Comparison of ENCODE assay signal across 29 mouse cellular contexts in the genomic region with DNA sequence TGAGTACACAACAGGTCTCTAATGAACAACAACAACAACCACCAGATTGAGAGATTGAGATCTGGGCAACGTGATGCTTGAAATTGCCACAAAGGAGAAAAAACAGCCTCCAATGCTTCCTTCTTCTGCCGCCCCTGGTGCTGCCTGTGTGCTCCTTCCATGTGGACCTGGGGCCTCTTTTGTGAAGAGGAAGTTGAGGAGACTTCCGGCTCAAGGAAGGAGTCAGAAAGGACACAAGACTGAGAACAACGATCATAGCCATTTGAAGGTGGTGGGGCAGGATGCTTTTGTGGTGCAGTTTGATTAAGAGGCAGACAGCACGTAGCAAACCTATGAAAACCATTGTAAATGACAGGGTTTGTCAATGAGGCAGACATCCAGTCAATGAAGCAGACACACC. TPM values are rescaled to one million over a fixed set of nuclear protein-coding genes. Genes with fewer than 3 reads are reported as not detected.
DNase-seq lines count a peak whose midpoint lies in the region; ATAC-seq and TF ChIP-seq lines count a peak whose summit lies in the region.
"Had no signal": no experiment of that assay in that cellular context is flagged by ENCODE, and none has a peak within 500 bp of the region (broad histone marks: within the 10 kb centered on the region; RNA-seq: fewer than 3 reads in every experiment).

No protein-coding gene starts in this region.

- H3K4me2 ChIP-seq in midbrain, postnatal 0 days (ENCODE audit: low read depth, low read length, poor library complexity, severe bottlenecking) = no peak overlapping the region
- H3K4me2 ChIP-seq: forebrain, embryonic 13.5 days; heart, embryonic 11.5 days; hindbrain, embryonic 15.5 days; liver, embryonic 12.5 days; midbrain, embryonic 13.5 days; neural tube, embryonic 13.5 days had no signal

- no peaks in the 10 kb centered on the region for H3K9me3 ChIP-seq in midbrain, postnatal 0 days (ENCODE audit: low read length)
- H3K9me3 ChIP-seq: forebrain, embryonic 13.5 days; hindbrain, embryonic 10.5 days; hindbrain, embryonic 15.5 days; liver, embryonic 12.5 days; neural tube, embryonic 13.5 days had no signal

- ATAC-seq in common myeloid progenitor, adult 5-6 weeks (replicated peaks; ENCODE audit: low read depth, poor library complexity, severe bottlenecking) = peak; percentile 23; the same call in 1 of the 2 replicates
- peak; percentile 66 for ATAC-seq in megakaryocyte, adult 5-6 weeks (ENCODE audit: poor library complexity, severe bottlenecking)
- no peak for ATAC-seq in midbrain, postnatal 0 days (ENCODE audit: low FRiP score)
- ATAC-seq: forebrain, embryonic 13.5 days; intestine, embryonic 16.5 days; liver, embryonic 12.5 days; liver, postnatal 0 days; midbrain, embryonic 13.5 days had no signal

- no peak for TF ChIP-seq POLR2A in thymus, adult 2 months (IDR thresholded peaks at IDR 0.05; ENCODE audit: control insufficient read depth, extremely low read depth, insufficient read depth, low read length, poor library complexity)

- H3K9ac ChIP-seq in midbrain, postnatal 0 days (replicated peaks; ENCODE audit: low read length, poor library complexity, severe bottlenecking) = no peak overlapping the region
- H3K9ac ChIP-seq: forebrain, embryonic 13.5 days; hindbrain, embryonic 15.5 days; liver, embryonic 12.5 days; liver, postnatal 0 days; midbrain, embryonic 13.5 days; neural tube, embryonic 13.5 days had no signal

- no peak overlapping the region for H3K4me3 ChIP-seq in thymus, adult 2 months (ENCODE audit: control insufficient read depth, insufficient read depth, low read length)
- no peak overlapping the region for H3K4me3 ChIP-seq in midbrain, postnatal 0 days (ENCODE audit: low read depth, low read length)
- H3K4me3 ChIP-seq: forebrain, embryonic 13.5 days; hindbrain, embryonic 10.5 days; hindbrain, embryonic 15.5 days; liver, embryonic 12.5 days; midbrain, embryonic 13.5 days; myocyte; neural tube, embryonic 13.5 days had no signal

- no peak for TF ChIP-seq CTCF in thymus, adult 2 months (IDR thresholded peaks at IDR 0.05; ENCODE audit: borderline replicate concordance, control insufficient read depth, extremely low read depth, insufficient read depth, low read length, poor library complexity)
- no peak for TF ChIP-seq CTCF in midbrain, postnatal 0 days (IDR thresholded peaks at IDR 0.05)

- DNase-seq in thymus, postnatal 4 days = peak; percentile 10
- no peak for DNase-seq in thymus, adult 2 months
- DNase-seq in gastrocnemius, postnatal 25 days = no peak
- no peak for DNase-seq in MN1 (ENCODE audit: low spot score)
- no peak for DNase-seq in midbrain, postnatal 0 days (ENCODE audit: low spot score)
- DNase-seq: adrenal gland, postnatal 36 days; cerebellum, adult 2 months; cerebellum, postnatal 25 days; gastrocnemius, postnatal 14 days; heart, adult 18-20 months; kidney, adult 8-10 months; kidney, postnatal 4 days; layer of hippocampus, postnatal 36 days; left cerebral cortex, postnatal 4 days; liver, postnatal 0 days; lung, postnatal 36 days had no signal

- 24% methylated on average over 5 of the region's 5 CpGs for WGBS in thymus, adult 2 months
- 90% methylated on average over 5 of the region's 5 CpGs for WGBS in midbrain, postnatal 0 days

- H3K4me1 ChIP-seq in thymus, adult 2 months (replicated peaks; ENCODE audit: control insufficient read depth, insufficient read depth, low read length) = peaks cover 5% of the 10 kb centered on the region; the same call in 1 of the 2 replicates
- no peaks in the 10 kb centered on the region for H3K4me1 ChIP-seq in midbrain, postnatal 0 days (ENCODE audit: insufficient read depth, low read length)
- H3K4me1 ChIP-seq: forebrain, embryonic 13.5 days; hindbrain, embryonic 10.5 days; hindbrain, embryonic 15.5 days; midbrain, embryonic 13.5 days; neural tube, embryonic 13.5 days had no signal

- no peak overlapping the region for H3K27ac ChIP-seq in thymus, adult 2 months (ENCODE audit: control insufficient read depth, insufficient read depth, low read length)
- no peak overlapping the region for H3K27ac ChIP-seq in midbrain, postnatal 0 days (ENCODE audit: low read depth, low read length)
- H3K27ac ChIP-seq: forebrain, embryonic 13.5 days; hindbrain, embryonic 10.5 days; hindbrain, embryonic 15.5 days; kidney, postnatal 0 days; liver, embryonic 12.5 days; midbrain, embryonic 13.5 days; neural tube, embryonic 13.5 days had no signal

- no peaks in the 10 kb centered on the region for H3K27me3 ChIP-seq in thymus, adult 2 months (ENCODE audit: control insufficient read depth, insufficient read depth, low read length)
- no peaks in the 10 kb centered on the region for H3K27me3 ChIP-seq in midbrain, postnatal 0 days (ENCODE audit: insufficient read depth, low read length)
- H3K27me3 ChIP-seq: CH12.LX; forebrain, embryonic 13.5 days; hindbrain, embryonic 15.5 days; liver, embryonic 12.5 days; midbrain, embryonic 13.5 days; neural tube, embryonic 13.5 days had no signal

- no peaks in the 10 kb centered on the region for H3K36me3 ChIP-seq in thymus, adult 2 months (ENCODE audit: control insufficient read depth, insufficient read depth, low read length)
- no peaks in the 10 kb centered on the region for H3K36me3 ChIP-seq in midbrain, postnatal 0 days (ENCODE audit: insufficient read depth, low read length)
- H3K36me3 ChIP-seq: hindbrain, embryonic 10.5 days; hindbrain, embryonic 15.5 days; liver, embryonic 12.5 days; midbrain, embryonic 13.5 days; neural tube, embryonic 13.5 days had no signal

RNA-seq across cellular contexts. Expression of gene Gsap, which starts 27.7 kb away (rescaled TPM):
- polyA plus RNA-seq in thymus, adult 2 months (2012; rRNA removed) = 3.2 and 4.3 TPM in 2 replicates
- 3.6 and 9.3 TPM in 2 replicates for total RNA-seq in common myeloid progenitor, adult 5-6 weeks (2017)
- 38.0 and 40.0 TPM in 2 replicates for total RNA-seq in megakaryocyte, adult 5-6 weeks (2015)
- total RNA-seq in megakaryocyte, adult 5-6 weeks (2017) = 41.5 and 45.3 TPM in 2 replicates
- 1 to 10 TPM; 1.4 to 1.6 TPM for total RNA-seq in gastrocnemius, postnatal 25 days (2021)
- 7.2 and 8.2 TPM in 2 replicates for total RNA-seq in midbrain, postnatal 0 days (2014; rRNA removed)
- polyA plus RNA-seq in midbrain, postnatal 0 days (2015; fragmentation: Nextera tagmentation; extraction: Ambion mirVana) = 5.3 and 5.6 TPM in 2 replicates
